In the genomic region with DNA sequence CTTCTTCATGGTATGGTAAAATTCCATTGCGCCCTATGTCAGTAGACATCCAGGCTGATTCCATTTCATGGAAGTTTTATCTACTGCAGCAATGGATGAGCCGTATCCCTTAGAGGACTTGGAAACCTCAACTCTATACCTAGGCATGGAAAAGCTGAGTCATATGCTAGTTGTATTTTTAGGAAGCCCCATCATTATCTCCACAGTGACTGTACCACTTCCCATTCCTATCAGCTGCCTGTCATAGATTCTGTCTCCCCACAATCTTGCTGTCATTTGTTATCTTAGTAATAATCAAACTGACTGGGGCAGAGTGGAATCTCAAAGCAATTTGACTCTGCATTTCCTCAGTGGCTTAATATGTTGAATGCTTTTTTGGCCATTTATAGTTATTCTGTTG, we compare ENCODE assay signal across 25 mouse cellular contexts.
"Had no signal": no experiment of that assay in that cellular context is flagged by ENCODE, and none has a peak within 500 bp of the region (broad histone marks: within the 10 kb centered on the region; RNA-seq: fewer than 3 reads in every experiment).

No protein-coding gene starts in this region.

- H3K4me3 ChIP-seq: limb, embryonic 10.5 days; limb, embryonic 13.5 days; liver, embryonic 12.5 days; liver, embryonic 15.5 days; lung, embryonic 15.5 days; megakaryocyte, embryonic 14.5 days; midbrain, embryonic 10.5 days; midbrain, embryonic 13.5 days; myocyte; neural tube, embryonic 13.5 days; stomach, embryonic 15.5 days had no signal

- ATAC-seq: liver, embryonic 12.5 days; midbrain, embryonic 13.5 days; midbrain, embryonic 16.5 days had no signal

- H3K36me3 ChIP-seq: limb, embryonic 10.5 days; limb, embryonic 13.5 days; liver, embryonic 12.5 days; liver, embryonic 15.5 days; lung, embryonic 15.5 days; midbrain, embryonic 10.5 days; midbrain, embryonic 13.5 days; neural tube, embryonic 13.5 days; stomach, embryonic 15.5 days had no signal

- H3K4me1 ChIP-seq: liver, embryonic 12.5 days; liver, embryonic 15.5 days; stomach, embryonic 15.5 days had no signal

- DNase-seq: kidney, adult 18-20 months; kidney, adult 9 months; kidney, postnatal 14 days; kidney, postnatal 4 days; layer of hippocampus, adult 9-11 months; liver; lung, adult 18-20 months; lung, postnatal 14 days; lung, postnatal 4 days; right cerebral cortex, adult 18-20 months; right cerebral cortex, postnatal 25 days; spleen, adult 18-20 months; thymus, postnatal 36 days had no signal

- H3K27ac ChIP-seq: limb, embryonic 10.5 days; limb, embryonic 13.5 days; liver, embryonic 12.5 days; liver, embryonic 15.5 days; lung, embryonic 15.5 days; midbrain, embryonic 10.5 days; midbrain, embryonic 13.5 days; neural tube, embryonic 13.5 days; stomach, embryonic 15.5 days had no signal

- H3K9ac ChIP-seq: limb, embryonic 13.5 days; liver, embryonic 12.5 days; liver, embryonic 15.5 days; lung, embryonic 15.5 days; midbrain, embryonic 13.5 days; neural tube, embryonic 13.5 days; stomach, embryonic 15.5 days had no signal

- H3K27me3 ChIP-seq: liver, embryonic 12.5 days; liver, embryonic 15.5 days; lung, embryonic 15.5 days; midbrain, embryonic 13.5 days; neural tube, embryonic 13.5 days; stomach, embryonic 15.5 days had no signal
